Mouse (Mus musculus) A20 (cell line): ENCODE measurements around the gene Ppp2r2c.
A peak's percentile ranks its signal among the peaks of the same experiment; 100 is the strongest.

Source experiments
- DNase-seq: peaks from one replicate; pipeline ENCODE4 v3.0.0-alpha.2; 2011; ENCODE audit warnings: low read depth, low spot score

The Ppp2r2c gene

GRCm38 (mm10) chr5:36897999-36898398, 29.7 kb downstream of the Ppp2r2c start:
- DNase-seq = no peak

GRCm38 (mm10) chr5:36898415-36899109, 30.2 kb downstream of the Ppp2r2c start:
- no peak for DNase-seq

- DNase-seq = no peak
These were observed 31.1 kb downstream of the Ppp2r2c start for GRCm38 (mm10) chr5:36899392-36899791.

- DNase-seq = no peak
These were observed 31.9 kb downstream of the Ppp2r2c start for GRCm38 (mm10) chr5:36900189-36900619.

- DNase-seq = no peak
These were observed 34.5 kb downstream of the Ppp2r2c start for GRCm38 (mm10) chr5:36902807-36903206.

- no peak for DNase-seq
These were observed 35.8 kb downstream of the Ppp2r2c start for GRCm38 (mm10) chr5:36904131-36904530.

- DNase-seq = no peak
These were observed 36.4 kb downstream of the Ppp2r2c start for GRCm38 (mm10) chr5:36904703-36905102.

- no peak for DNase-seq
These were observed 36.9 kb downstream of the Ppp2r2c start for GRCm38 (mm10) chr5:36905216-36905615.

- no peak for DNase-seq
These were observed 39.4 kb downstream of the Ppp2r2c start for GRCm38 (mm10) chr5:36907695-36908094.

- no peak for DNase-seq
These were observed 41.2 kb downstream of the Ppp2r2c start for GRCm38 (mm10) chr5:36909545-36909944.

- DNase-seq = no peak
These were observed 42.7 kb downstream of the Ppp2r2c start for GRCm38 (mm10) chr5:36910980-36911379.

- no peak for DNase-seq
These were observed 43.5 kb downstream of the Ppp2r2c start for GRCm38 (mm10) chr5:36911759-36912352.

- no peak for DNase-seq
These were observed 44.4 kb downstream of the Ppp2r2c start for GRCm38 (mm10) chr5:36912602-36913310.

GRCm38 (mm10) chr5:36915256-36915655, 46.9 kb downstream of the Ppp2r2c start:
- no peak for DNase-seq

- DNase-seq = no peak
These were observed 48.3 kb downstream of the Ppp2r2c start for GRCm38 (mm10) chr5:36916581-36916980.

- DNase-seq = no peak
These were observed 48.9 kb downstream of the Ppp2r2c start for GRCm38 (mm10) chr5:36917245-36917644.

GRCm38 (mm10) chr5:36918016-36918415, 49.7 kb downstream of the Ppp2r2c start:
- DNase-seq = no peak

GRCm38 (mm10) chr5:36920072-36920471, 51.8 kb downstream of the Ppp2r2c start:
- DNase-seq = peak; percentile 50

GRCm38 (mm10) chr5:36921871-36922270, 53.6 kb downstream of the Ppp2r2c start:
- DNase-seq = no peak

GRCm38 (mm10) chr5:36922811-36923210, 54.5 kb downstream of the Ppp2r2c start:
- no peak for DNase-seq

GRCm38 (mm10) chr5:36923826-36924700, 55.8 kb downstream of the Ppp2r2c start:
- peak; percentile 77 for DNase-seq

GRCm38 (mm10) chr5:36928701-36929100, 60.4 kb downstream of the Ppp2r2c start:
- peak; percentile 73 for DNase-seq
